Mouse (Mus musculus): Measurements from ENCODE around the gene Ubl3.

DNA sequence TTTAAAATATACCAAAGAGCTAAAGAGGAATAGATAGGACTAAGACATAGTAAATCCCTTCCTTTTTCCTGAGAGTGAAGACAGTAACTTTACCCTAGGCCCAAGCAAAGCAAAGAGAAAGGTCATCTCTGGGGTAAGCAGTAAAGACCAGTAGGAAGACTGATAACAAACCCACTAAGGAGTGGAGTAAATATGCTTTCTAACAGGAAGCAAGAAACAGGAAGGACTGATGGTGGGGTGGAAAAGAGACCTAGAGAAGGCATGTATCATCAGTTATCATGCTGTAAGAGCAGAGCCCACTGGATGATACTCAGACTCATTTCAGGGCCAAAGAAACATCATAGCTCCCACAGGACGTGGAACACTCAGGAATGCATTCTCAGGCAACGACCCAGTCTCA is 10.4 kb downstream of the Ubl3 start:
- TF ChIP-seq CTCF (IDR thresholded peaks at IDR 0.05; ENCODE audit: extremely low read depth, insufficient read depth, low read length) (no peak), POLR2A (IDR thresholded peaks at IDR 0.05; ENCODE audit: extremely low read depth, insufficient read depth, low read length) (no peak)

Measured in cortical plate, adult 2 months (tissue).